Mouse (Mus musculus) midbrain, embryonic 11.5 days (tissue): ENCODE measurements around the gene Prdm8. TPM values are rescaled to one million over a fixed set of nuclear protein-coding genes. Genes with fewer than 3 reads are reported as not detected.
A peak's percentile ranks its signal among the peaks of the same experiment; 100 is the strongest.

Source experiments
- ATAC-seq: fragments of 200-750 bp; cut with Nextera tagmentation; 2 replicates; pipeline ENCODE4 v1.8.0; 2017; ENCODE audit warnings: moderate TSS enrichment, moderate library complexity; ENCODE audit not compliant: low FRiP score
- DNase-seq: peaks from one replicate; pipeline ENCODE4 v3.0.0; 2015; ENCODE audit warnings: low spot score; ENCODE audit errors: missing footprints
- H3K27ac ChIP-seq: fragments of 300-500 bp; sonication (generic); 2 replicates; pipeline ENCODE4 v1.5.1; 2014; ENCODE audit warnings: low read depth, low read length
- H3K27me3 ChIP-seq: fragments of 300-500 bp; sonication (generic); 2 replicates; pipeline ENCODE4 v1.6.1; 2014; ENCODE audit warnings: mild to moderate bottlenecking, low read length, moderate library complexity, mixed read lengths; ENCODE audit not compliant: control insufficient read depth, insufficient read depth
- H3K36me3 ChIP-seq: fragments of 300-500 bp; sonication (generic); 2 replicates; pipeline ENCODE4 v1.6.1; 2014; ENCODE audit warnings: mild to moderate bottlenecking, low read length, moderate library complexity, mixed read lengths; ENCODE audit not compliant: control insufficient read depth, insufficient read depth
- H3K4me1 ChIP-seq: fragments of 300-500 bp; sonication (generic); 2 replicates; pipeline ENCODE4 v1.6.1; 2014; ENCODE audit warnings: low read length; ENCODE audit not compliant: control insufficient read depth, insufficient read depth
- H3K4me2 ChIP-seq: fragments of 300-500 bp; sonication (generic); 2 replicates; pipeline ENCODE4 v1.6.1; 2014; ENCODE audit warnings: mild to moderate bottlenecking, moderate library complexity
- H3K4me3 ChIP-seq: fragments of 300-500 bp; sonication (generic); 2 replicates; pipeline ENCODE4 v1.5.1; 2014; ENCODE audit warnings: low read depth, low read length
- H3K9ac ChIP-seq: fragments of 300-500 bp; sonication (generic); 2 replicates; pipeline ENCODE4 v1.6.1; 2014; ENCODE audit warnings: low read length
- H3K9me3 ChIP-seq: fragments of 300-500 bp; sonication (generic); 2 replicates; pipeline ENCODE4 v1.6.1; 2016; ENCODE audit warnings: low read length; ENCODE audit not compliant: control insufficient read depth
- WGBS: fragments of 180-500 bp; shearing (Covaris S2); extraction: QIAGEN DNeasy Blood & Tissue Kit; methylation state at CpG from one replicate; pipeline ENCODE4 v1.1.7; 2014; 5-methylcytosine and 5-hydroxymethylcytosine counted together
- polyA plus RNA-seq: library from polyadenylated mRNA; unstranded; fragments of >200 nt; fragmentation: Nextera tagmentation; extraction: Ambion mirVana; gene quantifications from 2 replicates; pipeline ENCODE4 v1.2.1, GENCODE M21; 2014

Gene Prdm8
- 1.0 and 1.7 TPM in 2 replicates for polyA plus RNA-seq

DNA sequence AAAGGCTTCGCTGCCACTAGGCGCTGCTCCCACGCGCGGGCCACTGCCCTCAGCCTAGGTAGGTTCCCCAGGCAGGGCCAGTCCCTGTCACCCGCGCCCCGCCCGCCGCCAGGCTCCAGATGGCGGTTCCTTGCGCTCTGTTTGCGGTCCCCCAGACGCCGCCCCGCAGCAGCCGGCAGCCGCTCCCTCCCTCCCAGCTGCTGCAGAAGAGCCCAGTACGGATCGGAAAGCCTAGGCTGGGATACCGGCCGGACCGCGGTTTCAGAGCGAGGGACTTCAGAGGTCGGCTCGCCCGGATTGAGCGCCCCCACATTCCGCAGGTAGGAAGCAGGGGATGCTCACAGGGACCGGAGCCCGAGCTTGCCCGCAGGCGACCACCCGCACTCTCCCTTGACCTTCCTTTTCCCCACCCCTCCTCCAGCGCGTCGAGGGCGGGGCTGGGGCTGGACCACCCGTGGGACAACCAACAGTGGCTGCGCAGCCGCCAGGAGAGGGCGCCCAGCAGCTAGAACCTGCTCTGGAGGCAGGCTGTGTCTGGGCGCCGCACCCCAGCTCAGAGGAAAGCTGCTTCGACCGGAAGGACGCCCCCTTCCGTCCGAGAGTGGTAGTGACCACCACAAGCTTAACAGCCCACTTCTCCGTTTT, at the start of gene Prdm8:
Prdm8 (plus strand) TSS at position 19 of the 645 bp plus-strand sequence.
- peaks cover 32% of the 10 kb centered on the region for H3K4me1 ChIP-seq
- under 1% methylated on average over 51 of the region's 51 CpGs for WGBS

DNA sequence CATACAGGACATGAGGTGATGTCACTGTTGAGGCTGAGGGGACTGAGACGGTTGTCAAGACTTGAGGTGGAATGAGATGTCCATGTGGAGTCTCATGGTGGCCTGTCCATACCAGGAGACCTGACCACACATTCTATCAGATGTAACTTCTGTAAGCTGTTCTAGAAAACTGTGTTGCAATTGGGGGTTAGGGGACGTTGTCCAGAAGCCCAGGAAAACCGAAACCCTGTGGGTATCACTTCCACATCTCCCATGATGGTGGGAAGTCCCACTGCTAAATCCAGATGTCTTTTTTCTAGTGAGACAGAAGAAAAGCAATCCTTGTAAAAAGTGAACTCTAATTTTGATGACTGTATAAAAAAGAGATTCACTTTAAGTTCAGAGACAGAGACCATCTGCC, 39.9 kb upstream of the Prdm8 start:
- H3K27ac ChIP-seq = no peak overlapping the region
- no peak for ATAC-seq
- WGBS = 87% methylated on average over 3 of the region's 3 CpGs
- no peak for DNase-seq
- H3K9ac ChIP-seq = no peak overlapping the region
- H3K9me3 ChIP-seq = no peaks in the 10 kb centered on the region
- no peaks in the 10 kb centered on the region for H3K36me3 ChIP-seq
- no peak overlapping the region for H3K4me3 ChIP-seq
- no peaks in the 10 kb centered on the region for H3K4me1 ChIP-seq
- no peaks in the 10 kb centered on the region for H3K27me3 ChIP-seq
- H3K4me2 ChIP-seq = no peak overlapping the region

More for the DNA sequence above, at the start of gene Prdm8:
- DNase-seq = peak; percentile 99
- ATAC-seq = peak; percentile 94
- H3K36me3 ChIP-seq = no peaks in the 10 kb centered on the region
- H3K27ac ChIP-seq = no peak within 1 kb of the TSS
- H3K9ac ChIP-seq = 0 out of 2 replicates have a peak within 1 kb of the TSS, but pooled peaks have one; percentile 6
- H3K4me2 ChIP-seq = peak within 1 kb of the TSS; percentile 60
- H3K27me3 ChIP-seq = peaks cover 59% of the 10 kb centered on the region
- H3K9me3 ChIP-seq = no peaks in the 10 kb centered on the region
- H3K4me3 ChIP-seq = peak within 1 kb of the TSS; percentile 44

DNA sequence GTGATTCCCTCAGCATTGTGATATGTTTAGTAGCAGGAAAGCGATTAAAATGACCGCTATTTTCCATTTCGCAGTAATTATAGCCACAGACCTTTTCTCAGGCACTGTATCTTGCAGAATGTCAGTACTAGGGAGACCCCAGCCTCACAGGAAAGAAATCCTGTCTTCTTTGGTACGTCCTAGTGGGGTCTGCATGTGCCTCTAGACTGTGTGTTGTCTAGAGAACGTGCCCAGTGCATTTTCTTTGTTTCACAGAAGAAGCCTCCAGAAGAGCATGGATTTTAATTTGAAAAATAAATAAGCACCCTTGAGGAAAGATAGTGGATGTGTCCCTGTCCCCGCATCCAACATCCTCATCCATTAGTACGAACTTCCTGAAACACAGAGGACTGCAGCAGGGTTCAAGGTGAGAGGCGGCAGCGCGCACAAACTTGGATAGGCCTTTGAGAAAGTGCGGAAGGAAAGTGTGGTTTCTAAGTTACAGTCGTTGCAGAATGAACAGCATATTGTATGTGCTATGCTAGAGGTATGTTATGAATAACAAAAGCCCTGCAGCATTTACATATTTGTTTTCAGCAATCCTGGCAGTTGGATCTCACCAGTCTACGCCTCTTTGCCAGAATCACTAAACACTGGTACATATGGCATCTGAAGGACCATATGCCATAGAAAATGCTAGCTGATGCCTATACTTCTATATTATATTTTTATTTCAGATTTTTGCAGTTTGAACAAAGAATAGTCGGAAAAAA, 28.3 kb upstream of the Prdm8 start:
- no peaks in the 10 kb centered on the region for H3K36me3 ChIP-seq
- no peak overlapping the region for H3K4me3 ChIP-seq
- no peak overlapping the region for H3K4me2 ChIP-seq
- no peaks in the 10 kb centered on the region for H3K9me3 ChIP-seq
- no peak overlapping the region for H3K27ac ChIP-seq
- H3K9ac ChIP-seq = no peak overlapping the region
- no peak for ATAC-seq
- 83% methylated on average over 14 of the region's 14 CpGs for WGBS
- no peaks in the 10 kb centered on the region; the same call in 1 of the 2 replicates for H3K4me1 ChIP-seq
- no peak for DNase-seq
- no peaks in the 10 kb centered on the region for H3K27me3 ChIP-seq

DNA sequence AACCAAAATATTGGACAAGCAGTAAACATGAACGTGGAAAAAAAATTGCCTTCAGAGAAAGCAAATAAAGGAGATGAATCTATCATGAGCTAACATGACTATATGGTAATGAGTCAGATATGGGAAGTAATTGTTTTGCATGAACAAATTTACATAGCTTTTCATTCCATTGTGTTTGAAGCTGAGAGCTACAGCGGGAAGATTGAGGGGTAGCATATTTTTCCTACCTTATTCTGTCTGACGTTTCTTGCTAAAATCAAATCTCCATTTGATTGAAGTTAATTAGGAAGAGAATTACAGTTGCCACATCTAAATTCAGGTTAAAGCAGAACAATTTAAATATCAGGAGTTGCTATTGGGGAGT, 27.7 kb upstream of the Prdm8 start:
- H3K36me3 ChIP-seq = no peaks in the 10 kb centered on the region
- no peak overlapping the region for H3K4me2 ChIP-seq
- H3K27ac ChIP-seq = no peak overlapping the region
- WGBS = 81% methylated on average over 3 of the region's 3 CpGs
- DNase-seq (no peak), ATAC-seq (no peak)
- no peaks in the 10 kb centered on the region for H3K27me3 ChIP-seq
- H3K9me3 ChIP-seq = no peaks in the 10 kb centered on the region
- no peaks in the 10 kb centered on the region; the same call in 1 of the 2 replicates for H3K4me1 ChIP-seq
- H3K4me3 ChIP-seq = no peak overlapping the region
- no peak overlapping the region for H3K9ac ChIP-seq

DNA sequence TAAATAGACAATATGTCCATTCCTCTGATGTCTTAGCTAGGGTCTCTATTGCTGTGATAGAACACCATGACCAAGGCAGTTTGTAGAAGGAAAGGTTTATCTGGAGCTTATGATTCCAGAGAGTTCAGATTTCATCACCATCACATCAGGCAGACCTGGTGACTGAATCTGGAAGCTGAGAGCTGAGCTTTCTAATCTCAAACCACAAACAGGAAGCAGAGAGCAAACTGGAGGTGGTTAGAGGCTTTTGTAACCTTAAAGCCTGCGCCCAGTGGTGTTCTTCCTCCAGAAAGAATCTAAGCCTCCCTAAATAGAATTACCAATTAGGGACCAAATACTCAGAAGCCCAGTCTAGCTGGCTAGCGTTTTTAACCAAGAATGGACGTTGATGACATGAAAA, 20.1 kb upstream of the Prdm8 start:
- no peak overlapping the region for H3K27ac ChIP-seq
- no peaks in the 10 kb centered on the region for H3K27me3 ChIP-seq
- H3K4me3 ChIP-seq = no peak overlapping the region
- no peak for ATAC-seq
- WGBS = 63% methylated on average over 3 of the region's 3 CpGs
- DNase-seq = no peak
- no peaks in the 10 kb centered on the region for H3K9me3 ChIP-seq
- no peak overlapping the region for H3K9ac ChIP-seq
- H3K4me2 ChIP-seq = no peak overlapping the region
- H3K4me1 ChIP-seq = no peaks in the 10 kb centered on the region
- no peaks in the 10 kb centered on the region for H3K36me3 ChIP-seq

DNA sequence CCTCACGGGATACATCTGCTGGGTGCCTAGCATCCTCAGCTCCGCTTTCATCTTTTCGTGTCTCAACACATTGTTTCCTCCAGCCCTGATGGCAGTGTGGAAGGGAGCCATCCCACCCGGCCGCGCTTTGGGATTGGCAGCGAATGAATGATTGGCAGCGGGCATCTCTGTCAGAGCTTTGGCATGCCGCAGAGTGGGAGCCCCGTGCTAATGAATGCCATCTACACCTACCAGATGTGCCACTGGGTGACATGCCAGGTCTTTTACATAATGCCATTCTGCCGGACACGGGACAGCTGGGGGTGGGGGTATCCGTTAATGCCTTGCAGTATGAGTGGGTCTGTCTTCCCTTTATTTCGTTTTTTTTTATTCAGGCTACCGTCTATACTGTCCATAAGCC, 882 bp upstream of the Prdm8 start:
- peaks cover 47% of the 10 kb centered on the region for H3K27me3 ChIP-seq
- H3K4me1 ChIP-seq = peaks cover 32% of the 10 kb centered on the region
- DNase-seq (peak; percentile 88), ATAC-seq (no peak)
- WGBS = 1% methylated on average over 15 of the region's 15 CpGs
- peak overlapping the region; percentile 7; the same call in 1 of the 2 replicates for H3K4me2 ChIP-seq
- H3K4me3 ChIP-seq = 0 out of 2 replicates have a peak overlapping the region, but pooled peaks have one; percentile 5
- no peak overlapping the region for H3K9ac ChIP-seq
- no peaks in the 10 kb centered on the region for H3K36me3 ChIP-seq
- no peak overlapping the region for H3K27ac ChIP-seq
- H3K9me3 ChIP-seq = no peaks in the 10 kb centered on the region

DNA sequence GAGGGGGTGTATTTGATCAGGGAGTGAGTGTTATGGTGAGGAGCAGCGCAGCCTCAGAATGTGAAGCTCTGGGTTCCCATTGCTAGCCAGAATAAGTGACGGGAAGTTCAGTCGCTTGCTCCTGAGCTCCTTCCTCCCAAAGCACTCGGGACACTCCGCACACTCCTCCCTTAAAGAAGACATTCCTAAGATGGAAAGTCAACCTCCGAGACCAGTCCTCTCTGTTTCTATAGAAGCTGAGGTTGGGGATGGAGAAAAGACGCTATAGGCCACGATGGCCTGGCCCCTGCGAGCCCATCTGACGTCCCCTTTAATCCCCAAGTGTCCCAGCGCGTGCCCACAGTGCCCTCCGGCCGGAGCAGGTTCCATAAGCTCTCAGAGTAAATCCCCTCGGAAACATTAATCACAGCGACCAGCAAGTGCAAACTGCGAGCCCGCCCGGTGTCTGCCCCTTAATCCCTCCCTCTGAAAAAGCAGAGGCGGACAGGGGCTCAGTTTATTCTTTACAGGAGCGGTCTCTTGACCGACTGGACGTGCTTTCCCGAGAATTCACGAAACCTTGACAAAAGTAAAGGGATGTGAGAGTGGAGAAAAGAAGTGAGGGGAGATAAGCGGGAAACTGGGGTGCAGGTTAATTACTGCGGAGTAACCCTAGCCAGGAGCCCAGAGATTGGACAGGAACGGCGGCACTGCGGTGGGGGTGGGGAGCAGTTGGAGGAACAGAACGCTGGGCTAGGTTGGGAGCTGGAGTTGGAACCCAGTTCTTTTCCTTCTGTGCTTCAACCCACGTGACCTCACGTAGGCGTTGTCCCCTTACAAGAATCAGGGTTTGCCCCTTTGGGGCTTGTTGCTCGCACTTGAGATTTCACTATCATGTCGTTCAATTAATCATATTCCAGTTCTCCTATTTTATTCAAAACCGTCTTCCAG, 1.6 kb downstream of the Prdm8 start:
- no peaks in the 10 kb centered on the region for H3K36me3 ChIP-seq
- H3K4me2 ChIP-seq = peak overlapping the region; percentile 60
- peaks cover 72% of the 10 kb centered on the region for H3K27me3 ChIP-seq
- peak overlapping the region; percentile 44 for H3K4me3 ChIP-seq
- H3K27ac ChIP-seq = no peak overlapping the region
- no peaks in the 10 kb centered on the region for H3K9me3 ChIP-seq
- H3K4me1 ChIP-seq = peaks cover 32% of the 10 kb centered on the region
- ATAC-seq (peak; percentile 7; the same call in 1 of the 2 replicates), DNase-seq (peak; percentile 94)
- under 1% methylated on average over 37 of the region's 37 CpGs for WGBS
- H3K9ac ChIP-seq = no peak overlapping the region

DNA sequence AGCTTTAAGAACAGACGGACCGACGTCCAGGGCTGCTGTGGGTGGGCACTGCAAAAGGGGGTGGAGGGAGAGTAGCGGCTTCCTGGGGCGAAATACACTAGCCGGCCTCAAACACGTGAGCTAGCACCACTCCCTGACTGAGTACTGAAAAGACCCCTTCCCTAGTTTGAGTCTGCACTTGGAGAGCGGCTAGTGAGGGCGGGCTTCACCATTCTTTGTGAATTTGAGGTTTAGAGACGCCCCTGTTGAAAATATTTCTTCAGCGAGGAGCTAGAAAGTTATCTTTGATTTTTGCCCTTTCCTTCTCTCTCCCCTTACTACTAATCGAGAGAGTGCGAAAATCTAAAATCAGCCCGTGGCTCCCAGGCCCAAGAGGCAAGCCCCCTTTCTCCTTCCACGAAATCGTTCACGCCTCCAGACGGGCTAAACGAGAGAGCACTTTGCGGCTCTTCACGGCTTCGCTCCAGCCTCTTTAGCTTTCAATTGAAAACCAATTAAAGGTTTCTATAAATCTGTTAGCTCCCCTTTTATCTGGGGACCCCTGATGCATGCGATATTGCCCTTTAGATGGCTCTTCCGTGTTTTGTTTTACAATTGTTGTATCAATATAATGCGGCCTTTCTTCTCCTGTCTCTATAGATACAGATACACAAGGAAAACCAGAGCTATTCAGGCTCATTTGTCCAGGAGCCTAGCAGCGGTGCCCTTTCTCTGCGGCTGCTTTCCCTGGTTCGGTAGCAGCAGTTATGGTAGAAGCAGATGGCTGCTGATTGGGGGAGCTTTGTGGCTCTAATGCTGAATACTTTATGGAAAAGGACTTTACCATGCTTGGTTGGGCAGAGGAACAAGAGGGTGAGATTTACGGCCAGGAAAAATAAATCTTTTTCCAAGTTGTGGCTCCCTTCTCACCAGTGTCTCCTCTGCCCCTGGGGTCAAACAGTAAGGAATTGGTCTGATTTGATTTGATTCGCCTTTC, 2.7 kb downstream of the Prdm8 start:
- H3K9ac ChIP-seq = no peak overlapping the region
- no peak overlapping the region; the same call in 1 of the 2 replicates for H3K27ac ChIP-seq
- DNase-seq (peak; percentile 96), ATAC-seq (no peak)
- peak overlapping the region; percentile 60 for H3K4me2 ChIP-seq
- H3K27me3 ChIP-seq = peaks cover 80% of the 10 kb centered on the region
- H3K4me1 ChIP-seq = peaks cover 32% of the 10 kb centered on the region
- peak overlapping the region; percentile 44; the same call in 1 of the 2 replicates for H3K4me3 ChIP-seq
- under 1% methylated on average over 30 of the region's 30 CpGs for WGBS
- no peaks in the 10 kb centered on the region for H3K36me3 ChIP-seq
- H3K9me3 ChIP-seq = no peaks in the 10 kb centered on the region
